Comparison of ENCODE assay signal across 18 mouse cellular contexts in the genomic region with DNA sequence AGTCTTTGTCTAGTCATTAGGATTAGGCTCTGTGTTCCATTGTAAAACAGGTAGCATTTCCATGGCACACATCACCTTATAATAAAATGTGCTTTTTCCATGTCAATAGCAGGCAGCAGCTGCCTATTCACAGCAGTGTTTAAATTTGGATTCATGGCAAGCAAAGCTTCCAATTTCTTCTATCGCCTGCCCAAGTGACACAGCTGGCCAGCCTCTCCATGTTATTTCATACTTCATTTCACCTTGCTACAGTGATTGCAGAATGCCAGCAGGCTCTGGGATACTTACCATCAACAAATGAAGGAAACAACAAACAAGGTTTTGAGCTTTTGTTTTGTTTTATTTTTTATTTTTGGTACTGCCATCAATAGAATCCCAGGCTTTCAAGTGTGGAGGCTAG.
DNase-seq lines count a peak whose midpoint lies in the region; ATAC-seq and TF ChIP-seq lines count a peak whose summit lies in the region.
"Had no signal": no experiment of that assay in that cellular context is flagged by ENCODE, and none has a peak within 500 bp of the region (broad histone marks: within the 10 kb centered on the region; RNA-seq: fewer than 3 reads in every experiment).

No protein-coding gene starts in this region.

- no peak for ATAC-seq in midbrain, postnatal 0 days (ENCODE audit: low FRiP score)
- no peak for ATAC-seq in inflammation-experienced regulatory T-cells, adult 6 months
- ATAC-seq: forebrain, embryonic 13.5 days; forebrain, embryonic 15.5 days; forebrain, postnatal 0 days had no signal

- WGBS in midbrain, postnatal 0 days = 90% methylated on average over 1 of the region's 1 CpGs
- WGBS in midbrain, embryonic 10.5 days = 85% methylated on average over 1 of the region's 1 CpGs

- DNase-seq in cerebellum, postnatal 14 days = peak; percentile 12 to 13
- no peak for DNase-seq in cerebellum, adult 11-12 months
- peak; percentile 25 for DNase-seq in left cerebral cortex, postnatal 4 days
- no peak for DNase-seq in left cerebral cortex, postnatal 25 days (ENCODE audit: low spot score in 2 of 2)
- peak; percentile 50 for DNase-seq in midbrain, postnatal 0 days (ENCODE audit: low spot score)
- DNase-seq in midbrain, embryonic 10.5 days (ENCODE audit: low spot score) = no peak
- DNase-seq: adrenal gland, adult 2 months; adrenal gland, postnatal 10 days; adrenal gland, postnatal 25 days; cerebellum, adult 2 months; cerebellum, adult 9-10 months; cerebellum, postnatal 25 days; forebrain, postnatal 0 days had no signal

- H3K9me3 ChIP-seq in midbrain, postnatal 0 days (ENCODE audit: low read length) = no peaks in the 10 kb centered on the region
- H3K9me3 ChIP-seq in midbrain, embryonic 10.5 days (replicated peaks) = no peaks in the 10 kb centered on the region
- H3K9me3 ChIP-seq: embryonic facial prominence, embryonic 10.5 days; embryonic facial prominence, embryonic 12.5 days; forebrain, embryonic 13.5 days; forebrain, embryonic 15.5 days had no signal

- H3K36me3 ChIP-seq in midbrain, postnatal 0 days (ENCODE audit: insufficient read depth, low read length) = no peaks in the 10 kb centered on the region
- no peaks in the 10 kb centered on the region for H3K36me3 ChIP-seq in midbrain, embryonic 10.5 days
- H3K36me3 ChIP-seq: embryonic facial prominence, embryonic 10.5 days; embryonic facial prominence, embryonic 12.5 days; forebrain, embryonic 15.5 days had no signal

- no peaks in the 10 kb centered on the region for H3K27me3 ChIP-seq in midbrain, postnatal 0 days (ENCODE audit: insufficient read depth, low read length)
- no peaks in the 10 kb centered on the region for H3K27me3 ChIP-seq in midbrain, embryonic 10.5 days (ENCODE audit: low read depth, poor library complexity, severe bottlenecking)
- H3K27me3 ChIP-seq: embryonic facial prominence, embryonic 12.5 days; forebrain, embryonic 13.5 days; forebrain, embryonic 15.5 days had no signal

- H3K27ac ChIP-seq in midbrain, postnatal 0 days (ENCODE audit: low read depth, low read length) = no peak overlapping the region
- H3K27ac ChIP-seq in midbrain, embryonic 10.5 days (replicated peaks) = no peak overlapping the region
- H3K27ac ChIP-seq: embryonic facial prominence, embryonic 10.5 days; embryonic facial prominence, embryonic 12.5 days; forebrain, embryonic 13.5 days; forebrain, embryonic 15.5 days had no signal

- H3K4me1 ChIP-seq in midbrain, postnatal 0 days (ENCODE audit: insufficient read depth, low read length) = no peaks in the 10 kb centered on the region
- no peaks in the 10 kb centered on the region for H3K4me1 ChIP-seq in midbrain, embryonic 10.5 days
- H3K4me1 ChIP-seq: embryonic facial prominence, embryonic 10.5 days; embryonic facial prominence, embryonic 12.5 days; forebrain, embryonic 13.5 days; forebrain, embryonic 15.5 days had no signal

- intact Hi-C loops in left cerebral cortex, postnatal 4 days (cut with DNase I) = no loop called here
- intact Hi-C loops in left cerebral cortex, postnatal 25 days (cut with DNase I) = no loop called here

- no peak overlapping the region for H3K4me2 ChIP-seq in midbrain, postnatal 0 days (ENCODE audit: low read depth, low read length, poor library complexity, severe bottlenecking)
- H3K4me2 ChIP-seq: embryonic facial prominence, embryonic 12.5 days; forebrain, embryonic 13.5 days; forebrain, embryonic 15.5 days had no signal

- no peak overlapping the region for H3K4me3 ChIP-seq in midbrain, postnatal 0 days (ENCODE audit: low read depth, low read length)
- no peak overlapping the region for H3K4me3 ChIP-seq in midbrain, embryonic 10.5 days
- H3K4me3 ChIP-seq: embryonic facial prominence, embryonic 10.5 days; embryonic facial prominence, embryonic 12.5 days; forebrain, embryonic 13.5 days; forebrain, embryonic 15.5 days had no signal

- TF ChIP-seq CTCF in midbrain, postnatal 0 days (IDR thresholded peaks at IDR 0.05) = no peak

- H3K9ac ChIP-seq in midbrain, postnatal 0 days (replicated peaks; ENCODE audit: low read length, poor library complexity, severe bottlenecking) = no peak overlapping the region
- H3K9ac ChIP-seq: embryonic facial prominence, embryonic 12.5 days; forebrain, embryonic 13.5 days; forebrain, embryonic 15.5 days; forebrain, postnatal 0 days had no signal

Comparison
In these comparisons a context has a peak if more than half of its experiments do, and no peak if none do; other contexts are left out.
1. DNase-seq: peak in cerebellum, postnatal 14 days (2 of 2), left cerebral cortex, postnatal 4 days (single experiment) and midbrain, postnatal 0 days (single experiment); none in cerebellum, adult 11-12 months (single experiment), left cerebral cortex, postnatal 25 days (0 of 2) and midbrain, embryonic 10.5 days (single experiment).